Mouse (Mus musculus) R1 (cell line): ENCODE measurements around the gene Krt35.

Experiments used
- DNase-seq: peaks from one replicate; pipeline ENCODE4 v3.0.0-alpha.2; 2018; ENCODE audit warnings: low read depth, low spot score

Gene Krt35

DNA sequence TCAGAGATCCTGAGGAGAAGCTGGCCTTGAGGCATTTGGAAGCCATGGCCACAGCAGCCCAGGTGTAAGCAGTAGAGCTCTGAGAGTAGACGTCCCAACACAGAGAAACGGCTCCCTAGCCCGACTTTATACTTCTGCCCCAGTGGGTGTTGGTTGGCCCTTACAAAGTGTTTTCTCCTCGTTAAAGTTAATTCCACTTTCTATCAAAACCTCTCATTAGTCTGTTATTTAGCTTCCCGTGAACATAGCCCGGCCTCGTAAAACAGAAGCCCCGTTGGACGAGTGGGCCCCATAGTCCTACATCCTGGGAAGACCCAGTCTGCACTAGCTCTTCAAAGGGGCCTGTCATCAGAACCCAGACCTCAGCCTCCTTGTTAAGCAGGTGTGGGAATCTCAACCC is at the start of gene Krt35:
Gene Krt35 (minus strand): TSS at position 101 of the 400 bp plus-strand sequence.
- DNase-seq: no peak

DNA sequence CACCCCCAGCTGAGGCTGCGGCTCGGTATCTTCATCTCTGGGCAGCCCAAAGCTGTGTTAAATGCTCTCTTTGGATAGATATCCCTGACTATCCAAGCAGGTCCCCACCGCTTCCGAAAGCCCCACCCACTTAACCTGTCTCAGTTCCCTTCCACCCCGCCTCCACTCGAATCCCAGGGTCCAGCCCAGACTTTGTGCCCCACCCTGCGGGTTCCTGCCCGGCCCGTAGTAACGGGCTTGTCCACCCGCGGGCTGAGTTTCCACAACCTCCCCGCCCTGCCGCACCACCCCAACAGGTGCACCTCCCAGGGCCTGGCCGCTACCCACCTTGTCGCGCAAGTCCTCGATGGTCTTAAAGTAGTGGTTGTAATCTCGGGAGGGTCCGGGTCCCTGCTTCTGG is 49.1 kb upstream of the Krt35 start:
- DNase-seq: peak; percentile 36

DNA sequence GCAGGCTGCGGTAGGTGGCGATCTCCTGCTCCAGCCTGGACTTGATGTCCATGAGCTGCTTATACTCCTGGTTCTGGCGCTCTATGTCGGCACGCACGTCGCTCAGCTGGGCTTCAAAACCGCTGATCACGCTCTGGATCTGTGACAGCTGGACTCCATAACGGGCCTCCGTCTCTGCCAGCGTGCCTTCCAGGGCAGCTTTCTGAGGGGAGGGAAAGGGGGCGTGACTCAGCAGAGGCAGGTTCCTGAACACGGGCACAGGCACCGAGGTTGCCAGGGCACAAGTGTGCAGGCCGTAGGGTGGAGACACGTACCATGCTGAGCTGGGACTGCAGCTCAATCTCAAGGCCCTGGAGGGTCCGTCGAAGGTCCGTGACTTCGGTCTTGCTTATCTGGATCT is 44.9 kb upstream of the Krt35 start:
- no peak for DNase-seq

DNA sequence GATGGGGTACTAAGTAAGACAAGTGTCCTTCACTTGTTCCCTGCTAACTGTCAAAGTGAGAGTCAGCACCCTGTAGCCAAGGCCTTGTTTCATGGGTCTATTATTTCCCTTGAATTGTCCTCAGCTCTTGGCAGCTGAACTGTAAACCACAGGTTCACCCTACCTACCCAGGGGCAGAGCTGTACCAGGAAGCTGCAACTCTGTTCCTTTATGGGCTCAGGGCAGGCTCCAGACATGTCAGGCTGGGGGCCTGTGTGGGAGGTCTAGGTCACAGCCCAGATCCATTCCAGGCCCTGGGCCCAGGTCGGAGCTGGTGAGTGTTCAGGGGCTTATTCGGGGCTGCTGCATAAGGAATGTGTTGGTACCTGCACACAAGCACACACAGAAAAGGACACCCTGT is 43.4 kb upstream of the Krt35 start:
- no peak for DNase-seq

DNA sequence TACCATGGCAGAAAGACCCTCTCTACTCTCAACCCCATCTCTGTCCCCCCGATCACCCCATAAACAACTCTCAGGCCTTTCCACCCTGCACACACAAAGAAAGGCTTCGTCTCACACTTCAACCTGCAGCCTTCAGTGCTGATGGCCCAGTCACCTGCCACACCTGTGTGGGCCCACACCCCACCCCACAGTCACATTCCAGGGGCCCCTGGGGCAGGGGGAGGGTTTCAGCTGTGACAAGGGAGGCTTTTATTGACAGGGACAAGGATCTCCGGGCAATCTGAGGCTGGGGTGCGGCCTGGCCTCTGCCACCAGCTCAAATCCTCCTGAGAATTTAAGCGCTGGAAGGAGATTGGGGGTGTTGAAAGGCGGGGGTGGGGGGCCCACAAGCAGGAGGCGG is 42.8 kb upstream of the Krt35 start:
- DNase-seq: no peak

DNA sequence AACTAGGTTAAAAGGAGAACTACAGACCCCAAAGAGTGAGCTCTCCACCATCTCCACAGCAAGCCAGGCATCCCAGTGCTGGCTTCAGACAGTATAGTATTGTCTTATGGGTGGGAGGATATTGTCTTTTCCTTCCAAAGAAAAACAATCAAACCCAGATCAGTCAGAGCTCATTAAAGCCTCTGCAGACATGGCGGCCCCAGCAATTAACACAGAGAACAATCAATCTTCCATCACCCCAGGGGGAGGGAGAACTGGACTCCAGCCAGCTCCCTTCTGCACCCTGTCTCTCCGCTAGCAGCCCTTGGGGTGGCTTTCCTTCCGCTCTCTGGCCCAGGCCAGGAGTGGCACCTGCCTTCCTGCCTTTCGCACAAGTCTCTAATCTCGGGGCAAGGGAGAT is 41.7 kb upstream of the Krt35 start:
- no peak for DNase-seq

DNA sequence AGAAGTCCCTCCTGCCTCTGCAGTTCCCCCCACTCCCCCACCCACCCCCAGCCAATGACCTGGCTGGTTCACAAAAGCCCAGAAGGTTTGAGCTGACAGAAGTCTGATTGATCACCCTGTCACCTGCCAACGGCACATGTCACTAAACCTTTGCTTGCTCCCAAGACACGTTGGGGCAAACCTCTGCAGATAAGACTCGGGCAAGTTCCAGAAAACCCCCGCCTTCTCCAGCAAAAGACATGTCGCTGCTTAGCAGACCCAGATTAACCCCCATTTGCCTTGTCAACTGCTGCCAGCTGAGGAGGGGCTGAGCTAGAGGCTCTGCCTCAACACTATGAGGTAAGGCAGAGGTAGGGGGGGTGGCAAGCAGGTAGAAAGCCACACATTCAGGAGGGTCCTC is 40.5 kb upstream of the Krt35 start:
- DNase-seq: no peak

DNA sequence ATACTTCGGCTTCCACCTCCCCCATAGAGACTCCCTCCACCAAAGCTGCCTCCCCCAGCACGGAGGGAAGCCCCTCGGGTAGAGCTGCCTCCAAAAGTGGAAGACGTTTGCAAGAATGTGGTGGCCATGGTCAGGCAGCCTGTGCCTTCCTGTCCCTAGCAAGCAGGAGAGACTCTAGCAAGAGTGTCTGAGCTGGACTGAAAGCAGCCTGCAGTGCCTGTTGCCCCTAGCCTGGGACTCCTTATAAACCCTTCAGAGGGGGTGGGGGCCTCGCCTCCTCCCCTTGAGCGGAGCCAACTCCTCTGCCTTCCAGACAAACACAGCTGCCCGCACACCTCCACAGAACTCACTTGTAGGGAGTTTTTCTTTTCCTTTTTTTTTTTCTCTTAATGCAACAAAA is 39.7 kb upstream of the Krt35 start, which contains the start of gene Krt15:
Gene Krt15 (minus strand): TSS at position 198 of the 400 bp plus-strand sequence.
- DNase-seq: no peak

DNA sequence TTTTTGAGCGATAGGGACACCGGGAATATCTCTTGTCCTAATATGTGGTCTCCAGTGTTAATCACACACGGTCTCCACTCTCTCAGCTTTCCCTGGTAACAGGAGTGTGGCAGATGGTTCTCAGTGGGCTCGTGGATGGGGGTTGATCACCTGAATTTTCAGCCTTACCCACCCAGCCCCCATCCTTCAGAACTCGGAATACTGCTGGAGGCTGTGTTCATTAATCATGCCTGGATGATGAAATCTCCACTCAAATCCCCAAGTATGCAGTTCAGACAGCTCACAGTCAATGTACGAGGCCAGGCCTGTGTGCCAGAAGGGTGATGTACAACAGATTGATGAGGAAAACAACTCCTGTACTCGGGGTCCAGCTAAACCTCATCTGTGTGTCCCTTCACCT is 28.9 kb upstream of the Krt35 start:
- no peak for DNase-seq

DNA sequence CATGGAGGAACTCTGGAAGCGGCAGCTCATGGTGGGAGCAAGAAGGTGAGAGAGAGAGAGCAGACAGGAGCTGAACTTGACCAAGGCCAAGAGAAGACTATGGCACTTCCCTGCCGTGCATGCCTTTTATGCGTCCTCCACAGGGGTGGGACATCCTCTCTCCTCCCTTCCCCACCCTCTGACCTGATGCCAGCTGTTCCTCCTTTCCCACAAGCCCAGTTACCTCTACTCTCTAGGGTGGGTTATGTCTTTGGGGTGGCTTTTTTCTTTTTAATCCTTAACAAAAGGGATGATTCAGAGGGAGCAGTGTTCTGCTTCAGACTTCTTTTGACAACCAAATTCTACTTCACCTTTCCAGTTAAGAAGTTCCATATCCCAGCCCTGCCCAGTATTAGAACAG is 25.4 kb upstream of the Krt35 start, which contains the start of gene Krt13:
Gene Krt13 (minus strand): TSS at position 101 of the 400 bp plus-strand sequence.
- DNase-seq: no peak

DNA sequence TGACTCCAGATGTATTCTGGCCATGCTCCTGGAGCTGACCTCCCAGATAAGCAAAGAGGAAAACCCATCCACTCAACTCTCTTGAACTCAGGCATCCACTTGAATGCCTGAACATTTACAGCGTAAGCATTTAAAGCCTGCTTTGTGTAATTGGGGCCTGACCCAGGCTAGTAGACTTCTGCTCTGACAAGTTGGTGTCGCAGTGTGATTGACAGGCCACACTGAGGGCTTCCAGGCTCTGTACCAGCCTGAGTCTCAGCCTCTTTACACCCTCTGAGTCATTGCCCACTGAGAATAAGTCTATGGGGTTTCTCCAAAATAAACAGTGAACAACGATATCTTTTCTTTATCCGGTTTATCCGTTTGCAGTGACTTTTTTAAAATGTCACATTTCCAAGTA is 24.3 kb upstream of the Krt35 start:
- DNase-seq: no peak

DNA sequence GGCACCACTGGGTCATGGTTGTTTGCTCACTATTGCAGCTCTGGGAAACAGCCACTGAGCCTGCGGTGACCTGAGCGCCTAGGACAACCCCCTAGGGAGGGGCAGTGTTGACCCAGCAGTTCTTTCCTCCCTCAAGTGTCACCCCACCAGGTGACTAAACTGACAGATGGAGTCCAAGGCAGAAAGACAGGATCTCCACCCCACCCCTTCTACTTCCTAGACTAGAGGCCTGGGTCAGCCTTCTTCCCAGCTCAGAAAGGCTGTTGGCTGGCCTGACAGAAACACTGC is 17.6 kb upstream of the Krt35 start:
- no peak for DNase-seq

DNA sequence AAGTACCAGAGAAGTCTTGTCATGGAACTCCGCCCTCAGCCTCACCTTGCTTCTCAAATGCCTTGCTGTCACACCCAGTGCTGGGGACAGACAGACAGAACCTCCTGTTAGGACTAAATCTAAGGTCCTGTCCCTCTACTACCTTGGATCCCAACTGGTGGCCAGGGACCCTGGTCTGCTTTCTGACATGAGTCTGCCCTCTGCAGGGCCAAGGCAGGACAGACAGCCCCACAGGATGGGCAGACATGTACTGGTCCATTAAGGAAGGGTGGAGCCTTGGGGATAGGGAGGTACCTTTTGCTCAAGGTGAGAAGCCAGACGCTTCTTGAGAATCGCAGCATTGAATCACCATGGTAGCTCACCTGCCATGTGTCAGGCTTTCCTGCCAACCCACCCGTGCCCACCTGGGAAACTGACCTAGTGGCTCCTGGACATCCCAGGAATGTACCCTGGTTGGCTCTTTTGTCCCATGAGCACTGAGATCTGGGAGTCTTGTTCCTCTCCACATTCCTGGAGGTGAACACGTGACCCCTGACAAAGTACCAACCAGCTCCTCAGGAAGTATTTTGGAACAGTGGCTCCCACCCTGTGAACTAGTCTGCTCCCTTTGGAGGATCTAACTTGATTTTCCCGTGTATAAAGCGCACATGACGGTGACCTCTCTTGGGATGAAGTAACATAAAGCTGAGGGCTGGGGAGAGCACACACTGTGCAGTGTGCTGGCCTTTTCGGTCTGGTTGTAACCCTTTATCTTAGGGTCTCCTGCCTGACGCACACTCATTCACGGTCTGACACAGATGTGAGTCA is 17.1 kb upstream of the Krt35 start:
- no peak for DNase-seq

DNA sequence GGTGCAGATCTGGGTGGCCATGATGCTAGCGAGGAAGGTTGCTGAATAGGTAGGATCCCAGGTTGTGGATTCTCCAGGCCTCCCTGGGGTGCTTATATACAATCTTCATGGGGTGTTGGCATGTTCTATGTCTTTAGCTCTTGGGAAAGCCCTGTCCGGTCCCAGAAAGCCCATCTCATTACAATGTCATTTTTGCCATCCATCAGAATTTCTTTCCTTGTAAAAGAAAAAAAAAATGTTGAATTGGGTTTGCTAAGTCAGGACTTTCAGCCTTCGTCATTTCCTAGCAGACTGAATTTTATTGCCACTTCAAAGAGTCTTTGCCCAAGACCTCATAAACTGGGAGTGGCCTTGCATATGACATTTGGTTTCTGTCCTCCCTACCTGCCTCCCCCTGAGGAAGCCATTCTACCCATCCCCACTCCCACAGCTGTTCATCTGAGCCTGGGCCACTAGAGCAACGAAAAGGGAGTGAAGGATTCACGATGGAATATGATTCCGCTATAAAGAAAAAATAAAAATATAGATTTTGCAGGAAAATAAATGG is 9.6 kb upstream of the Krt35 start, which contains the start of gene Krt36:
Gene Krt36 (minus strand): TSS at position 51 of the 547 bp plus-strand sequence.
- DNase-seq: no peak

DNA sequence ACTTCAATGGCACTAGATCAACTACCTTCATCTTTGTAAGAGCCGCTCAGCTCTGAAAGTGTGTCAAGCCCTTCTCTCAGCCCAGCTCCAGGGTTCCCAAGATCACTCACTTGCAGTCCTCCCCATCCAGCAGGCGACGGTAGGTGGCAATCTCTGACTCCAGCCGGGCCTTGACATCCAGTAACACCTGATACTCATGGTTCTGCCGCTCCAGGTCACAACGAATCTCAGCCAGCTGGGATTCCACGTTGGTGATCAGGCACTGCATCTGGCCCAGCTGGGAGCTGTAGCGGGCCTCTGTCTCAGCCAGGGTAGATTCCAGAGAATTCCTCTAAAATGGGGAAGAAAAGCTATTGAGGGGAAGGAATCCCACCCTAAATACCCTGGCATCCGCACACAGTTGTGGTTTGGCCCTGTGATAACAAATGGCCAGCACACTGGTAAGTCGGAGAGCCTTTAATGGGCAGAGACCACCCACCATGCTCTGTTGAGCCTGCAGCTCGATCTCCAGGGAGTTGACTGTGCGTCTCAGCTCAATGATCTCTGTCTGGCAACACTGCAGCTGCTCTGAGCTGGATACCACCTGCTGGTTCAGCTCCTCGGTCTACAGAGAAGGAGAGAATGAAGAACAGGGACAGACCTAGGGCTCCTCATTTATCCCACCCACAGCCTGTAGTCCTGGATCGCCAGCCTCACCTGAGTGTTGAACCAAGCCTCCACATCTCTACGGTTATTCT is 6.8 kb upstream of the Krt35 start:
- DNase-seq: no peak

DNA sequence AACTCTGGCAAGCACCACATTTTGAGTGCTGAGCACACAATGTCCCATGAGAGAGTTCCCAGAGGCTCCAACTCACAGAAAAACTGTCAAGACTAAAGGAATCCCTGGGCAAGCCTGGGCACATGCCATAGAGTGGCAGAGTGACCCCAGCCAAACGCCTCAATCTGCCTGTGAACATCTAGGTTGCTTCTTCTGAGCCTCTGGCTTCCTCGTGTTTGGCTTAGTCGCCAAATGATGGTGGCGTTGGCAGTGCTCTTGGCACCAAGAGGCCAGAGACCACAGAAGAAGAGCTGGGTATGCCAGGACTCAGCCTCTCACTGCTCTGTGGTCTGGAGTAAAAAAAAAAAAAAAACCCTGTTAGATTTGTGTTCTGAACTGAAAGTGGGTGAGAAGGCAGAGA is 4.3 kb upstream of the Krt35 start:
- no peak for DNase-seq

DNA sequence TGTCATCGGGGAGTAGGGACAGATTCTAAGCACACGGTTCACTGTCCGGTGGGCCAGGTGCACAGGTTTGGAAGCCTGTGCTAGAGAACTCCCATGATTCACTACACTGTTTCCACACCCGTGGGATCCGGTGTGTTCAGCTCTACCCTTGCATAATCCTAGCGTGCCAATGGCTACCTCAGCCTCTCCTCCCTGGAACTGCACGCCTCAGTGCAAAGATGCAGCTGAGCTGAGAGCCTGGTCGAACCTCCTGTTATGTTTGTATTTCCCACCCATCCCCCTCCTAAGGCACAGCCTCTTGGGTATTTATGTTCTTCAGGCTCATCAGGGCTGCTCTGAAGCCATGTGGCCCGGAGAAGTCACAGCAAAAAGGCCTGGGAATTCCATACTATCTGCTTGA is 1.8 kb upstream of the Krt35 start:
- DNase-seq: no peak

DNA sequence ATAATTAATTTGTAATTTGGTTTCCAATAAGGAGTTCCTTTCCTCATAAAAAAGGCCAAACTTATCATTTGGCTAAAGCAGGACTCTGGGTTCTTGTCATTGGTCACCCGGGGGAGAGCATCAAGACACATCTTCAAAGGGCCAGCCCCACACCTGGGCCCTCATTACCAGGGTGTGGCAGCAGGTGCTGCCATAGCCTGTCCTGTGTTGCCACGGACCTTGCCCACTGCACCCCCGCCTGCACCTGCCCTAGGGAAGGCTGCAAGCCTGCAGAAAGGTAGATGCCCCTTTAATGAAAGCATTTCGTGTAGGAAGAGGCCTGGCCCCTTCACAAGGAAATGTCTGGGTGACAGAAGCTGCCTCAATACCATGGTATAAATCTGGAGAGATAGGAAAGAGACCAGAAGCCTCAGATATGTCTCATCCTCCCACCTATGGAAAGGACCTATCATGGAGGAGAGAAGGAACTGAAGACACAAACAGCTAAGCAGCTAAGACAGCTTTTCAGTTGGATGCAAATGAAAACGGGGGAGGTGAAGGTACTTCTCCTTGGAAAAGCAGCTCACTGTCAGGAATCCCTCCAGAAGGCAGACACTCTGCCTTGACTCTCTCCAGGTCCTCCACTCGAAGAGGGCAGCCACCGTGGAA is 7.5 kb downstream of the Krt35 start:
- DNase-seq: no peak

DNA sequence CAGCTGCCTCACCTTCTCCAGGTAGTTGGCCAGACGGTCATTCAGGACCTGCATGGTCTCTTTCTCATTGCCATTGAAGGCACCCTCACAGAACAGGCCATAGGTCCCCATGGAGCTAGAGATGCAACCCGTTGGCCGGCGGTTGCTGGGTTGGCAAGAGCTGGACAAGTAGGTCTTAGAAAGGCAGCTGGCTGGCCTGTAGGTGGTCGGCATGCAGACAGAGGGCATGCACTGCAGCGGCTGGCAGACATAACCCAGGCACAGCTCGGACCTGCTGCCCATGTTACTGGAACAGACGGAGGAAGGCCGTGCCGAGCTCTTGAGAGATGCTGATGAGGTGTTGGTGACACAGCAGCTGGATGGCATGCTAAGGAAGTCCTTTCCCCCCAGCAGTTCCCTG is 8.2 kb downstream of the Krt35 start, which contains the start of gene Krt32:
Gene Krt32 (minus strand): TSS at position 366 of the 400 bp plus-strand sequence.
- DNase-seq: no peak

DNA sequence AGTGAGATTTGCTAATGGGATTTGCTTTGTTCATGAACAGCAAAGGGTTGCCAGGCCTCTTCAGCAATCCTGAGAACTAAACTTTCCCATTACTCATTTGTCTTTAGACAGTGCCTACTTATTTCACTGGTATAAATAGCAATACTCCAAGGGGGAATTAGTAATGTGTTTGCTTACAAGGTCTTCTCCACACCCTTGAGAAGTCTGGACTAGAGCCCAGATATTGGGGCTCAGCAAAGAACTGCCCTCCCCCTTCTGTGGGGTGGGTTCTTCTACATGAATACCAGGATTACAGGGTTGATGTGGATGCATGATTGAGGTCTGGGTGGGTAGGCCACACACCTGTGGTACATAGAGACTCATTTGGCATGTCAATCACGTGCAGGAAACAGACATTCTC is 22.2 kb downstream of the Krt35 start:
- DNase-seq: no peak

DNA sequence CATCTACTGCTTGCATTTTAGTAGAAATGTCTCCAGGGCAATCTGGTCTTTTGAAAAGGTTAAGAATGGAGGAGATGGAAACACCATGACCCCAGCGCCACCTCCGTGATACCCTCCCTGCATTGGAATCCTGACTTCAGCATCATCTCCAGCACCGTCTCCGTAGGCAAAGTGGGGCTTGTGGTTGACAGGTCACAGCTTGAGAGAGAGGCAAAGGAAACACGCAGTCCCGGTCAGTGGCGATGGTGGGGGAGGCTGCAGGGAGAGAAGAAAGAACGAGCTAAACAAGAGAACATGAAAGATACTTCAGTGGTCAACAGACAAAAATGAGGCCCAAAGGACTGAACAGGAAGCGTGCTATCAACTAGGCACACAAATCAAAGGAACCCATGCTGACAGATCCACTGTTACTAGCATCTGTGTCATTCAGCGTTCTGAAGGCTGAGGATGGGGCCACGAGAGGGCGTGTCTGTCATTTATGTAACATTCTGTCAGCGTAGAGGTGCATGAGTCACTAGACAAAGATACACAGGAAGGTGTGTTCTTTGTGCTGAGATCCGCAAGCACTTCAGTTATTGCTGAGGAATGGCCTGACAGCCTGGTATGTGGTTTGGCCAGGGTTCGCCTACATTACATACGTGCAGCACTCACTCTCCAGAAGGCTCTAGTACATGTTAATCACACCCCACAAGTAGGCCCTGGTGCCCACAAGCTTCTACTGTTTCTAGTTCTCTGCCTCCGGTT is 28.6 kb downstream of the Krt35 start:
- peak; percentile 12 for DNase-seq
